Mouse (Mus musculus) C2C12 (cell line): ENCODE data around the gene Miox. TPM values are rescaled to one million over a fixed set of nuclear protein-coding genes. Genes with fewer than 3 reads are reported as not detected.

ENCODE experiments used
- H3K27me3 ChIP-seq: one replicate; pipeline ENCODE4 v1.6.1; 2011; ENCODE audit not compliant: control insufficient read depth, insufficient read depth, insufficient read length
- H3K36me3 ChIP-seq: one replicate; pipeline ENCODE4 v1.6.1; 2011; ENCODE audit not compliant: control insufficient read depth, insufficient read depth
- H3K4me3 ChIP-seq: one replicate; pipeline ENCODE4 v1.5.1; 2011; ENCODE audit warnings: mild to moderate bottlenecking, control low read depth; ENCODE audit not compliant: poor library complexity, insufficient read depth, severe bottlenecking
- H3K79me2 ChIP-seq: one replicate; pipeline ENCODE4 v1.6.1; 2011; ENCODE audit not compliant: control insufficient read depth, insufficient read depth
- H3K79me3 ChIP-seq: one replicate; pipeline ENCODE4 v1.6.1; 2011; ENCODE audit warnings: low read depth, control low read depth
- H3ac ChIP-seq: one replicate; pipeline ENCODE3; 2011; ENCODE audit warnings: low read depth; ENCODE audit not compliant: control insufficient read depth, insufficient read length
- CEBPB ChIP-seq: IDR thresholded peaks from one replicate; pipeline ENCODE4 v1.6.1; 2011; ENCODE audit warnings: low read depth, mild to moderate bottlenecking, control low read depth, moderate library complexity
- CTCF ChIP-seq: IDR thresholded peaks from one replicate; pipeline ENCODE4 v1.5.1; 2011; ENCODE audit not compliant: control insufficient read depth, insufficient read depth, insufficient read length
- FOSL1 ChIP-seq: IDR thresholded peaks from one replicate; pipeline ENCODE4 v1.8.0; 2011; ENCODE audit warnings: mild to moderate bottlenecking, low read length; ENCODE audit not compliant: poor library complexity, insufficient read depth, severe bottlenecking
- MAX ChIP-seq: IDR thresholded peaks from one replicate; pipeline ENCODE4 v1.6.1; 2011; ENCODE audit warnings: mild to moderate bottlenecking, control low read depth
- MYOD1 ChIP-seq: IDR thresholded peaks from one replicate; pipeline ENCODE4 v1.6.1; 2011; ENCODE audit warnings: low read depth; ENCODE audit not compliant: control insufficient read depth, insufficient read length
- MYOG ChIP-seq: IDR thresholded peaks from one replicate; pipeline ENCODE4 v1.6.1; 2011; ENCODE audit not compliant: control insufficient read depth, insufficient read length; ENCODE audit errors: extremely low read depth
- USF1 ChIP-seq: IDR thresholded peaks from one replicate; pipeline ENCODE4 v1.6.1; 2011; ENCODE audit warnings: low read depth, mild to moderate bottlenecking, control low read depth, moderate library complexity
- polyA plus RNA-seq: library from polyadenylated mRNA; unstranded; fragments of >200 nt; fragmentation: generic; extraction: Trizol; gene quantifications from one replicate; pipeline ENCODE4 v1.2.1, GENCODE M21; 2012; ENCODE audit warnings: missing spikeins

The Miox gene
- polyA plus RNA-seq, 1 experiment = not detected

DNA sequence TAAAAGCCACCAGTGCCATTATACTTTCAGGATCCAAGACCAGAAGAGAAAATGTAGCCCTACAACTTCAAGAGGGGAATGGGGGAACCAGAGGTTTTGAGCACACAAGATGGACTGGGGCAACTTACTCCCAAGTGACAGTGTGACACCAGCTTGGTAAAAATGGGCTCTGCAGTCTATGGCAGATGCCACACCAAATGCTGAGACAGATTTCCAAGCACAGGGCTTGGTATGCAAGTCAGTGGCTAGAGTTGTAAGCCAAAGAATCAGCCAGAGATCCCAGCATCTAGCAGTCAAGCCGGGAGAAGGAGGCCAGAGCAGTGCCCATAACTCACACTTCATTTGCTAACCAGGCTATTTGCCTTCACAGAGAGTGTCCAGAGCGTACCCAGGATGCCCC lies 36.5 kb upstream of the Miox start:
- H3ac ChIP-seq = no peak overlapping the region
- no peak for TF ChIP-seq CTCF
- TF ChIP-seq USF1 = no peak
- TF ChIP-seq MAX = no peak
- TF ChIP-seq FOSL1 = no peak
- TF ChIP-seq CEBPB = no peak
- TF ChIP-seq MYOG = no peak
- TF ChIP-seq MYOD1 = no peak
- peaks cover 93% of the 10 kb centered on the region for H3K36me3 ChIP-seq
- H3K4me3 ChIP-seq = no peak overlapping the region
- peaks cover 2% of the 10 kb centered on the region for H3K79me3 ChIP-seq
- no peaks in the 10 kb centered on the region for H3K79me2 ChIP-seq
- no peaks in the 10 kb centered on the region for H3K27me3 ChIP-seq

DNA sequence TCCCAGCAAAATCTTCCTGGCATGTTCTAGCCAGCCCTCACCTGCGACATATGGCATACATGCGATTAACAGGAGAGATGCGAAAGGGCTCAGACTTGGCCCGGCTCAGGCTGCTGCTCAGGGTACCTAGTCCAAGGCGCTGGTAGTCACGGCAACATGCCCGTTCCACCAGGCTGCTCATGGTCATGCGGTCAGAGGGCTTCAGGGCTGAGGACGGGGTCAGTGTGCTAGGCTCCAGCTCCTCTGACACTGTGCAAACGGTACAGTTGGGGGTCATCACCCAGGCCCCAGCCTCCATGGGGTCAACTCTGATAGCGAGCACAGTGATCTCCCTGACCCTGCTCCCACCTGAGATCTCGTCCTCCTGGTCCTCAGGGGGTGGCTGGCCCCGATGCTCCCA lies 34.0 kb upstream of the Miox start:
- Histone ChIP-seq H3K36me3 (peaks cover 94% of the 10 kb centered on the region), H3K79me2 (peaks cover 18% of the 10 kb centered on the region), H3K79me3 (peaks cover 3% of the 10 kb centered on the region), H3K4me3 (no peak overlapping the region), H3K27me3 (no peaks in the 10 kb centered on the region), H3ac (no peak overlapping the region)
- no peak for TF ChIP-seq FOSL1
- TF ChIP-seq MYOD1 = no peak
- no peak for TF ChIP-seq MYOG
- no peak for TF ChIP-seq USF1
- no peak for TF ChIP-seq CEBPB
- no peak for TF ChIP-seq CTCF
- TF ChIP-seq MAX = no peak

DNA sequence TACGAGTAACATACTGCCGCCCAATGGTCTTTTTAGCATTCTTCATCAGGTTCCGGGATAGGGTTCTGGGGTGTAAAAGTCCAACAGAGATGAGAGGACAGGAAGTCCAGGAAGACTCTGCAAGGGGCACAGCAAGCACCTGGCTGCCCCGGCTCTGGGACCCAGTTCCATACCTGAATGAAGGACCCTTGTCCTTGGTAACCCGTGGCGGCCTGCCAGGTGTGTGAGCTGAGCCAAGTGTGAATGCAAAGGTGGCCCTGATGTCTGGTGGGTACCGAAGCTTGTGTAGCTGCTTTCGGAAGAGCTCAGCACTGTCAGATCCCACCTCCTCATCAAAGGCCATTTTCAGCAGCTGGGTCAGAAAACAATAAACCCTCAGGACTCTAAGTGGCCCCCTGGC lies 33.6 kb upstream of the Miox start:
- peaks cover 22% of the 10 kb centered on the region for H3K79me2 ChIP-seq
- no peak overlapping the region for H3K4me3 ChIP-seq
- peaks cover 94% of the 10 kb centered on the region for H3K36me3 ChIP-seq
- no peak overlapping the region for H3ac ChIP-seq
- H3K27me3 ChIP-seq = no peaks in the 10 kb centered on the region
- peaks cover 3% of the 10 kb centered on the region for H3K79me3 ChIP-seq
- TF ChIP-seq MYOG (no peak), USF1 (no peak), CEBPB (no peak), MYOD1 (no peak), MAX (no peak), CTCF (no peak), FOSL1 (no peak)

DNA sequence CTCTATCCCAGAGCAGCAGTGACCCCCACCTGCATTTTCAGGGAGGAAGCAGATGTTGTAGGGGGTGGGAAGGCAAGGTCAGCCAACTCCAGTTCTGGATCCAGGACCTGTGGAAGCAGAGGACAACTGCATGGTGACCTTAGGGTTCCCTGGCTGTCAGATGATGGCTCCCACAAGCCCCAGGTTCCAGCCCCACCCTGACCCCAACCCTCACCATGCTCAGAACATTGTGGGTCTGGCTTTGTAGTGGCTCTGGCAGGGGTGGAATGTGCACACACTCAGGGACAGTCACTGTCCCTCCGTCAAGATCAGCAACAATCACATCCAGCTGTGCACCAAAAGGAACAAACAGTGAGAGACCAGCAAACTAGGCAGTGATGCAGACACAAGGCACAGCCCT lies 28.2 kb upstream of the Miox start:
- Histone ChIP-seq H3K79me2 (peaks cover 75% of the 10 kb centered on the region), H3K4me3 (no peak overlapping the region), H3ac (no peak overlapping the region), H3K27me3 (no peaks in the 10 kb centered on the region), H3K36me3 (peaks cover 70% of the 10 kb centered on the region), H3K79me3 (peaks cover 42% of the 10 kb centered on the region)
- TF ChIP-seq USF1 (no peak), MYOG (no peak), CTCF (no peak), MYOD1 (no peak), CEBPB (no peak), MAX (no peak), FOSL1 (no peak)

DNA sequence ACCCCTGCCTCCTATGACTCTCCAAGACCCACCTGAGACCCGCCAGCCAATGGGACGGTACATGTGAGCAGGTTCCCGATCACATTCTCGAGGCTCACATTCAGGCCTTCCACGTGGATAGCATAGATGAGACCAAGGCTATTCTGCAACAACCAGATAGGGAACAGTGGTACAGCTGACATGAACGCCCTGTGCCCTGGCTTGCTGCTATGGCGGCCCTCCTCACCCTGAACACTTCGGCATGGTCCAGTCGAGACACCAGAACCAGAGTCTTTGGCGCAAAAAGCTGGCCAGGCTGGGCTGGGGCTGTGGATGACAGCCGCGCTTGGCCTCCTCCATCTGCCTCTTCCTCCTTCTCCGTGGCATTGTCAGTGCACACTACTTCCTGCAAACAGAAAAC lies 26.7 kb upstream of the Miox start:
- TF ChIP-seq FOSL1 (no peak), CEBPB (no peak), MYOD1 (no peak), CTCF (no peak), USF1 (no peak), MAX (no peak), MYOG (no peak)
- Histone ChIP-seq H3K79me3 (peaks cover 57% of the 10 kb centered on the region), H3K4me3 (no peak overlapping the region), H3ac (no peak overlapping the region), H3K27me3 (no peaks in the 10 kb centered on the region), H3K36me3 (peaks cover 55% of the 10 kb centered on the region), H3K79me2 (peaks cover 90% of the 10 kb centered on the region)

DNA sequence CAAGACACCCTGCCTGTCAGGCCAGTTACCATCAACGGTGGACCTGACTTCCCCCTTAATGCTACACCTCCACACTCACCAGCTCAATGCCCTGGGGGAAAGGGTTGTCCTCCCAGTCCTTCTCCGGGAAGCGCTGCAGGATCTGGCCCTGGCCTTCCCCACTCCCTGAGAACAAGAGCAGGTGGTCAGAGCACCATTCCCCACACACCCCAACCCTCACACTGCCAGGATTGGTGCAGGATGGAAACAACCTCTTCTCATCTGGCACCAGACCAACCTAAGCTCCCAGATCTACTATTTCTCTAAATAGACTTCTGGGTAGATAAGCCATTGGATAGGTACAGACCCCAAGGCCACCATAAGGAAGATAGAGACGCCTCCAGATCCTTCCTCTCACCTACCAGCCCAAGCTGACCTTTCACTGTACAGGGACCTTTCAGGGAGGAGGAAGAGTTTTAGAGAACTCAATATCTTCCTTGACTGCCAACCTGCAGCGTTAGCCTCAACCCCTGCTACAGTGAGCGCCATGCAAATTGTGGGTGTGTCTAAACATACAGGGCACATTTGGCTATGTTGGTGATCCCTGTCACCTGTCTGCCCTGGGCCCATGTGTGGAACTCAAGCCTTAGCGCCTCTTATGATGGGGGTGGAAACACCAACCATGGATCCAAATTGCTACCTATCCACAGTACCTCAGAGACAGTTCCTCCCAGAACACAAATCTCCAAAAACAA lies 25.6 kb upstream of the Miox start:
- TF ChIP-seq CTCF (no peak), CEBPB (no peak), MYOG (no peak), MAX (no peak), USF1 (no peak), MYOD1 (no peak), FOSL1 (no peak)
- Histone ChIP-seq H3K4me3 (no peak overlapping the region), H3K27me3 (no peaks in the 10 kb centered on the region), H3ac (no peak overlapping the region), H3K79me2 (peaks cover 96% of the 10 kb centered on the region), H3K79me3 (peaks cover 68% of the 10 kb centered on the region), H3K36me3 (peaks cover 44% of the 10 kb centered on the region)
